Mouse (Mus musculus): ENCODE results near the gene Map1lc3b. TPM values are rescaled to one million over a fixed set of nuclear protein-coding genes. Genes with fewer than 3 reads are reported as not detected.

The Map1lc3b gene
- 175 TPM in 2 replicates for polyA plus RNA-seq (2016; fragmentation: Nextera tagmentation; extraction: Ambion mirVana)

DNA sequence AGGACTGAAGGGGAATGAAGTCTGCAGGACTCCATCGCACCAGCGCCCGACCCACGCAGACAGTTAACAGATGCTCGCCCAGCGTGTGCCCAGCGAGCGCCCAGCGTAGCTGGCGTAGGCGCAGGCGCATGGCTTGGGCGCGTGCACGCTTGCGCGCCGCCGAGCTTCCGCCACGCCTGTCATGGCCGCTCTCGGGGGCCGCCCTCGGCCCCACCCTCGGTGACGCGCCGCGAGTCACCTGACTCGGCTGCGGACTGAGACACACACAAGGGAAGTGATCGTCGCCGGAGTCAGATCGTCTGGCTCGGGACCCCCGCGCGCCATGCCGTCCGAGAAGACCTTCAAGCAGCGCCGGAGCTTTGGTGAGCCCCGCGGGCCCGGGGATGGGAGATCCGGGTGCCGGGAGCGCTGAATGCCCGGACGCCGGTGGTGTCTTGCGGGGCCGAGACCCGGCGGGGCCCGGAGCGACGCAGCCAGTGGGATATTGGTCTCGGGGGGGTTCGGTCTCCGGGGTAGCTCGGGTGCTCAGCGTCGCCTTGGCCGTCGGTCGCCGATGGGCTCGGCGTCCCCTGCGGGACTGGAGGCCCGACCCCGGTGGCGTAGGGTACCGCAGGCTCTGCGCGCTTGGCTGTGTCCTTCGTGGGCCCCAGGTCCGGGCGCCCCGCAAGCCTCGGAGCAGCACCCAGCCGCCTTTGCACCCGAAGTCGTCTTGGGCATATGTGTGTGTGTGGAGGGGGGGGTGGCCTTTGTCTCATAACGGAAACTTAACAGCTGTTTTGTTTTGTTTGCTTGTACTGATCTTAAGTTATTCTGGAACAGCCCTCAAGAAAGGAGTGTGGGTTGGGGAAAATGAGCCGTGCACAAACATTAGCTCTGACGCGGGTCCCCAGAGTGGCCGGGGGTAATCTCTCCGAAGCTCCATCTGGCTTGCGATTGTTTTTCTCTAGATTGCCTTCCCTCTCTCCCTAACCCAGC is at the start of gene Map1lc3b:
Gene Map1lc3b (plus strand): TSS at position 159 of the 975 bp plus-strand sequence.
- WGBS = under 1% methylated on average over 94 of the region's 94 CpGs
- peaks cover 24% of the 10 kb centered on the region for H3K36me3 ChIP-seq (replicated peaks)
- no peaks in the 10 kb centered on the region for H3K9me3 ChIP-seq
- H3K4me1 ChIP-seq = peaks cover 35% of the 10 kb centered on the region
- no peaks in the 10 kb centered on the region for H3K27me3 ChIP-seq (ENCODE audit: poor library complexity, severe bottlenecking)
- peak; percentile 90 for DNase-seq (ENCODE audit: extremely low spot score, low spot score)
- H3K4me3 ChIP-seq = peak within 1 kb of the TSS; percentile 97
- peak within 1 kb of the TSS; percentile 87 for H3K27ac ChIP-seq

DNA sequence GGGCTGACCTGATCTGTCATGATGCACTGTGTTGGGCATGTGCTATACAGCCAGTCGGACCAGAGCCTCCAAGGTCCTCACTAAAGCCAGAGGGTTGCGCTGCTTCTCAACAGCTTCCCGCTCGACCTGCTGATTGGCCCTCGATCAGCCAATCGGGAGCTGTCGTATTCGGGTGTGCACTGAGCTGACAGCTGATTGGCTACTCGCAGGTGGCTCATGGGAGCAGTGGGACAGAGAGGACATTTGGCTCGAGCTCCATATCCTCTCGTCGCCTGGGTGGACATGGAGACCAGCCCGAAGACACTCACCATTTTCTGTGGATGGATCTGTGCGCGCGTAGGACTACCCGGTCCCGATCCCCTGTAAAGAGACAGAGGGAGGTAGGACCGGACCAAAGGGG is 48.3 kb upstream of the Map1lc3b start:
- Histone ChIP-seq H3K9me3 (peaks cover 9% of the 10 kb centered on the region), H3K36me3 (replicated peaks) (no peaks in the 10 kb centered on the region), H3K27me3 (ENCODE audit: poor library complexity, severe bottlenecking) (peaks cover 6% of the 10 kb centered on the region; the same call in 1 of the 2 replicates), H3K4me1 (no peaks in the 10 kb centered on the region), H3K27ac (no peak overlapping the region), H3K4me3 (no peak overlapping the region)
- DNase-seq (ENCODE audit: extremely low spot score, low spot score) = no peak
- 84% methylated on average over 19 of the region's 19 CpGs for WGBS

DNA sequence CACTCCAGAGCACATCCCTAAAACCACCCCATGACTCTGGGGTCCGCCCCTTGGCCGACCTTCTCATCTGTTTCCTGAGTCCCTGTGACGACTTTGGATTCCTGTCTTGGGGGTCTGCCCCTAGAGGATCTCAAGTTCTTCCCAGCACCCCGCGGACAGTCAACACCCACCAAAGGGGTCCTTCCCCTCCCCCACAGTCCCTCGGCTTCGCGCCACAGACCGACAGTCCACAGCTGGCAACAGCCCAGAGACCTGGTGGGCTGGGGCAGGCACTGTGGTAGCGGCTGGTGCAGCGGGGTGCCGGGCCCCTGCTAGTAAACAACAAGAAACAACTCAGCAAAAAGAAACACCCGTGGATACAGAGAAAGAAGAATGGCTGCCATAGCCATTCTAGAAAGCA is 47.3 kb upstream of the Map1lc3b start:
- Histone ChIP-seq H3K9me3 (peaks cover 9% of the 10 kb centered on the region), H3K4me1 (no peaks in the 10 kb centered on the region), H3K27ac (no peak overlapping the region), H3K4me3 (no peak overlapping the region), H3K36me3 (replicated peaks) (no peaks in the 10 kb centered on the region), H3K27me3 (ENCODE audit: poor library complexity, severe bottlenecking) (peaks cover 6% of the 10 kb centered on the region; the same call in 1 of the 2 replicates)
- 73% methylated on average over 13 of the region's 13 CpGs for WGBS
- DNase-seq (ENCODE audit: extremely low spot score, low spot score) = no peak

DNA sequence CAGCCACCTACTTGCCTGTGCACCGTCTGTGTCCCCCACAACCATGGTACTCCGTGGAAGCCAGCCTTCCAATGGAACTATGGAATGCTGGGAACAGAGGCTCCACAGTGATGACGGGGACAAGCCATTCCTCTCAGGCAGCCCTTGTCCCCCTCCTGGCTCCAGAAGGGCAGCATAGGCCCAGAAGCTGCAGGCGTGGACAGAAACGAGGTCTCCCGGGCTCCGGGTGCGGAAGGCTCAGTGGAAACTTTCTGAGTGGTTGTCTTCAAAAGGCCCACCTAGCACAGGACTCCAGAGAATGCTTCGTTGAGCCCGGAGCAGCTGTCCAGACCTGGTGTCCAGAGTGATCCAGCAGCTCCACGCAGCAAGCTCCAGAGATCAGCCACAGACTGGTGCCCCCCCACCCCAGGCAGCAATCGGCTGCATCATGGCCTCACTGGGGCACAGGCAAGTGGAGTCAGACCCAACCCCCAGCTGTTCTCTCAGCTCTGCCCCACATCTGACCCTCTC is 45.8 kb upstream of the Map1lc3b start, which contains the start of gene 1700018B08Rik:
Gene 1700018B08Rik (minus strand): TSS at position 45 of the 510 bp plus-strand sequence.
- WGBS = 88% methylated on average over 12 of the region's 12 CpGs

DNA sequence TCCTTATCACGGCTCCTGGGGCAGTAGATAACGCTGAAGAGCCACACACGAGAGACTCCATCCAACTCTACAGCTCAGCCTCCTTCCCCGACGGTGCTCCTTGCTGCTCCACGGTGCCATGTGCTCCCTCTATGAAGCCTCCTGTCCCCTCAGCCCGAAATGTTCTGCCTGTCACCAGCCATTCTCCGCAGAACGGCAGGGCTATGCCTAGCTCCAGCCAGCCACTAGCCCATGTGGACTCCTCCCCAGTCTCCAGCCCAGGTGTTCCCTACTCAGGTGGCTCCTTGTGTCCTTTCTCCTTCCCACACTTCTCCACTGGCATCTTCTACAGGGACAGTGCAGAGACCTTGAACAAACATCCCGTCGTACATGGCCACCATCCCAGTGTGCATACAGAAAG is 45.2 kb upstream of the Map1lc3b start:
- H3K27ac ChIP-seq = no peak overlapping the region
- no peak for DNase-seq (ENCODE audit: extremely low spot score, low spot score)
- peaks cover 6% of the 10 kb centered on the region for H3K36me3 ChIP-seq (replicated peaks)
- 81% methylated on average over 11 of the region's 11 CpGs for WGBS
- H3K27me3 ChIP-seq (ENCODE audit: poor library complexity, severe bottlenecking) = peaks cover 3% of the 10 kb centered on the region; the same call in 1 of the 2 replicates
- H3K9me3 ChIP-seq = peaks cover 9% of the 10 kb centered on the region
- H3K4me1 ChIP-seq = no peaks in the 10 kb centered on the region
- no peak overlapping the region for H3K4me3 ChIP-seq

More for the DNA sequence above, 45.8 kb upstream of the Map1lc3b start, which contains the start of gene 1700018B08Rik:
- H3K4me3 ChIP-seq = no peak within 1 kb of the TSS
- H3K4me1 ChIP-seq = no peaks in the 10 kb centered on the region
- peaks cover 9% of the 10 kb centered on the region for H3K9me3 ChIP-seq
- H3K27me3 ChIP-seq (ENCODE audit: poor library complexity, severe bottlenecking) = peaks cover 6% of the 10 kb centered on the region; the same call in 1 of the 2 replicates
- DNase-seq (ENCODE audit: extremely low spot score, low spot score) = no peak
- H3K36me3 ChIP-seq (replicated peaks) = no peaks in the 10 kb centered on the region
- no peak within 1 kb of the TSS for H3K27ac ChIP-seq

DNA sequence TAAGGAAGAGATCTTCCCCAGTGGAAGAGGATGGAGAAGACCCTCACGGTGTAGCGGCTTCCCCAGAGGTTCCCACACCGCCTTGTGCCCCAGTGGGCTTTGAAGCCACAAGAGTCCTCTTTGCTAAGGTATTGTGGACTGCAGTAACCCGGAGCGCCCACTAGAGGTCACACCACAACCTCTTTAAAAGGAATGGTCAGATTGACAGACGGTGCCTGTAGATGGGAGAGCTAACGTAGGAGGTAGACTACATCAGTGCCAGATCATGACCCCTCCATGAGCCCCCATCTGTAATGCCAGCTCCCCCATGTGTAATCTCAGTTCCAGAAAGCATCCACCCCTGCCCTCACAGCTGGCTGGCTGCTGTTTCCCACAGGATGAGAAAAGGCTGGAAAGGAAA is 43.0 kb upstream of the Map1lc3b start:
- H3K4me1 ChIP-seq = peaks cover 4% of the 10 kb centered on the region; the same call in 1 of the 2 replicates
- 13% methylated on average over 7 of the region's 7 CpGs for WGBS
- no peak overlapping the region for H3K27ac ChIP-seq
- DNase-seq (ENCODE audit: extremely low spot score, low spot score) = peak; percentile 80
- H3K36me3 ChIP-seq (replicated peaks) = peaks cover 28% of the 10 kb centered on the region
- H3K4me3 ChIP-seq = no peak overlapping the region
- peaks cover 2% of the 10 kb centered on the region; the same call in 1 of the 2 replicates for H3K9me3 ChIP-seq
- H3K27me3 ChIP-seq (ENCODE audit: poor library complexity, severe bottlenecking) = no peaks in the 10 kb centered on the region

DNA sequence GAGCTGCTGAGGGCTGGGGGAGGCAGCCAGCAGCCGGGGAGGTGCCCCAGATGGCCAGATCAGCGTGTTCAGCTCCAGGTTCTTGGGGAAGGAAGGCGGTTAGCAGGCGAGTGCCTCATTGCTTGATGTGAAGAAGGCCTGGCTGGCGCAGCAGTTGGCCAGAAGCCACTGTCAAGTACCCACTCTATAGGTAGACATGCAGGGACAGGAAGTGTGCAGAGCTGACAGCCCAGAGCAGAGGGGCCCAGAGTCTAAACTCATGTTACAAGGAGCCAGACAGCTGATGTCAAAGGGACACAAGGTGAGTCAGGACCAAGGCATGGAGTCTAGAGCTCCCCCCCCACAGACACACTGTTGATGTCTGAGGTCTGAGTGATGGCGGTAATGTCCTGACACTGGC is 40.1 kb upstream of the Map1lc3b start:
- Histone ChIP-seq H3K27ac (no peak overlapping the region), H3K4me3 (no peak overlapping the region), H3K27me3 (ENCODE audit: poor library complexity, severe bottlenecking) (no peaks in the 10 kb centered on the region), H3K36me3 (replicated peaks) (peaks cover 57% of the 10 kb centered on the region), H3K9me3 (no peaks in the 10 kb centered on the region), H3K4me1 (peaks cover 4% of the 10 kb centered on the region; the same call in 1 of the 2 replicates)
- no peak for DNase-seq (ENCODE audit: extremely low spot score, low spot score)
- WGBS = 93% methylated on average over 6 of the region's 6 CpGs

DNA sequence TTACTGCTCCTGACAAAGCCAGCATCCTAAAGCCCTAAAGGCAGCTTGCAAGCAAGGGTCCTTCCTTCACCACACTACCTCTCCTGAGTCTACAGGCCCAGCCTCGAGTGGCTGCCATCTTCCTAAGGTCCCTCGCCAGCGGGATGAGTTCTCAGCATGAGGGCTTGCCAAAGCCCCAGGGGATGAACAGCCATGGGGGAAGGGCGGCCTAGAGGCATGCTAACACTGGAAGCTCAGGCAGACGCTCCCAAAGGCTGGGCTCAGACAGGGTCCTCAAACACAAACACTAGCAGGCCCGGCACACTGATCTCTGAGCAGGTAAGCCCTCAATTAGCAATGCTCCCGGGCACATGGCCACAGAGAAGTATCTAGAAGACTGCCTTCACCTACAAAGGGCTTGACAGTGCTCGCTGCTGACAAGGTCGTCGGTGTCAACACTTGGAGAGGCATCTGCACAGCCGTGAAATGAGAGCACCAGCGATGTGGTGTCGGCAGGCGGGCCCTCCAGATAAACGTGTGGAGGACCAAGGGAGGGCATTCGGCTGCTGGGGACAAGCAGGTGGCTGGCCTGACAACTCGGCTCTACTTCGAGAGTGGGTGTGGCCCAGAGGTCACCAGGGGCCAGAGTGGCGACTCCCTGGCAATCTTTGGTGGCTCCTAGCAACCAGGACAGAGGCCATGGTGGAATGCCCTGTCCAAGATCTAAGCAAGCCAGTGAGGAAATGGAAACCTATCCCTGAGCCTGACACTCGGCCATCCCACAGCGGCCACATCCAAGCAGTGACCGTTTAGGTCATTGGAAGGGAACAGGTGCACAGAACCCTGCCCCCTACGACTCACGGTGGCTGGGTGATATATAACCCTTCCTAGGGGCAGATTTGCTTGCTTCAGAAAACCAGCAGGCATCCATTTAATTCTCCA is 38.8 kb upstream of the Map1lc3b start:
- no peak for DNase-seq (ENCODE audit: extremely low spot score, low spot score)
- 73% methylated on average over 24 of the region's 24 CpGs for WGBS
- H3K36me3 ChIP-seq (replicated peaks) = peaks cover 67% of the 10 kb centered on the region

DNA sequence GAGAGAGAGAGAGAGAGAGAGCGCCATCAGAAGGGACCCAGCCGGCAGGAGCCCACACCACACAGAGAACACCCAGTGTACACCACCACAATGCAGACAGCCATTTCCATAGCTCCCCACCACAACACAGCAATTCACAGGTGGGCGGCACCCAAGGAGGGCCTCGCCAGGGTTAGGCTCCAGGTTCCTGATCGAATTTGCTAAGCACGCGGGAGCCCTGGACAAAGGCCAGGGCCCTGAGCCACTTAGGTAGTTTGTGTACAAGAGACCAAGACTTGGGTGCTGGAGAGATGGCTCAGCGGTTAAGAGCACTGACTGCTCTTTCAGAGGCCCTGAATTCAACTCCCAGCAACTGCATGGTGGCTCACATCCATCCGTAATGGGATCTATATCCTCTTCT is 37.7 kb upstream of the Map1lc3b start:
- no peak for DNase-seq (ENCODE audit: extremely low spot score, low spot score)
- Histone ChIP-seq H3K27me3 (ENCODE audit: poor library complexity, severe bottlenecking) (no peaks in the 10 kb centered on the region), H3K36me3 (replicated peaks) (peaks cover 72% of the 10 kb centered on the region), H3K9me3 (no peaks in the 10 kb centered on the region), H3K4me1 (peaks cover 4% of the 10 kb centered on the region; the same call in 1 of the 2 replicates), H3K27ac (no peak overlapping the region), H3K4me3 (no peak overlapping the region)
- WGBS = 97% methylated on average over 9 of the region's 9 CpGs

More for the DNA sequence above, 38.8 kb upstream of the Map1lc3b start:
- Histone ChIP-seq H3K27ac (no peak overlapping the region), H3K4me3 (no peak overlapping the region), H3K27me3 (ENCODE audit: poor library complexity, severe bottlenecking) (no peaks in the 10 kb centered on the region), H3K4me1 (peaks cover 4% of the 10 kb centered on the region; the same call in 1 of the 2 replicates), H3K9me3 (no peaks in the 10 kb centered on the region)

DNA sequence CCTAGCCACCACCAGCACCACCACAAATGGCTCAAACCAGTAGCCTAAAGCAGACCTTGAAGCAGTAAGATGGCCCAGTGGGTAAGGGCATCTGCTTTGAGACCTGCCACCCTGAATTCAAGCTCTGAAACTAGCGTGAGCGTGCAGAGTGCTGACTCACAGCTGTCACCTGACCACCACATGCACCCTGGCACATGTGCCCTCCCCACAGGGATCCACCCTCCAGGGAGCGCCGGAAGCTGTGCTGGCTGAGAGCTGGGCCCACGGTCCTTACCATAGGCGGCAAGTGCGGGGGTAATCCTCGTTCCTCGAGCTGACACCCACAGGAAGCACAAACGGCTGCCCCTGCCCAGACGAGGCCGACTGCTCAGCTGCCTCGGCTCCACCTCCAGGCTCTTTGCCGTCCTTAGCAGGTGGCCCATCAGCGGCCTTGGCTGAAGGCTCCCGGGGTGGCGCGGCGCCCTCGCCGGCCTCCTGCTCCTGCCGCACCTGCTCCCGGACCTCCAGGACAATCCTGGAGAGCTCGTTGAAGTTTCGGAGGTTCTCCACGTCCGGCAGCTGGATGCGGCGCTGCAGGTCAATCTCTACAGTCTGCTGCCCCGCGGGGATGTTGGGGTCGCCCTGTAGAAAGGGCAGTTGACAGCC is 36.2 kb upstream of the Map1lc3b start:
- DNase-seq (ENCODE audit: extremely low spot score, low spot score) = no peak
- WGBS = 96% methylated on average over 32 of the region's 32 CpGs
- H3K9me3 ChIP-seq = no peaks in the 10 kb centered on the region
- H3K27me3 ChIP-seq (ENCODE audit: poor library complexity, severe bottlenecking) = no peaks in the 10 kb centered on the region
- peaks cover 86% of the 10 kb centered on the region for H3K36me3 ChIP-seq (replicated peaks)
- H3K4me3 ChIP-seq = no peak overlapping the region
- H3K27ac ChIP-seq = no peak overlapping the region
- peaks cover 4% of the 10 kb centered on the region; the same call in 1 of the 2 replicates for H3K4me1 ChIP-seq

DNA sequence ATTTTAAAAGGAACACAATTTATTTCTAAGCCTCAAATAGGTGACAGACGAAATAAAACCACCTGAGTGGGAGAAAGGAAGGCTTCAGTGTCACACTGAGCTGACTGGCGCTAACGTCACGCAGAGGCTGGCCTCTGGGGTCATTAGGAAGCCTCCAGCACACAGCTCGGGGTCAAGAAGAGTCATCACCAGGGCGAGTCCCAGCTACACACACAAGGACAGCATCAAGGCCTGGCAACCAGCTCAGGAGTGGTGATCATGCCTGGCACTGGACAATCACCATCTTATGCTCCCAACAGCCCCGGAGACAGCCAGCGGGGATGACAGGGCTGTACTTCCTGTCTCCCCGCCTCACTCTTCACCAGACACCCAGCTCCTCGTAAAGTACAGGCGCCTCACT is 32.4 kb upstream of the Map1lc3b start:
- no peak for DNase-seq (ENCODE audit: extremely low spot score, low spot score)

More for the DNA sequence above, 32.4 kb upstream of the Map1lc3b start:
- Histone ChIP-seq H3K4me3 (no peak overlapping the region), H3K36me3 (replicated peaks) (peaks cover 75% of the 10 kb centered on the region), H3K4me1 (0 out of 2 replicates have a peak, but pooled peaks cover 4% of the 10 kb centered on the region), H3K27ac (no peak overlapping the region), H3K27me3 (ENCODE audit: poor library complexity, severe bottlenecking) (no peaks in the 10 kb centered on the region), H3K9me3 (no peaks in the 10 kb centered on the region)
- WGBS = 91% methylated on average over 11 of the region's 11 CpGs
